Mouse (Mus musculus): ENCODE data around the gene Nav2.

- TF ChIP-seq POLR2A (IDR thresholded peaks at IDR 0.05; ENCODE audit: borderline replicate concordance, extremely low read depth, insufficient read depth, insufficient read length, poor library complexity, severe bottlenecking) (no peak), CTCF (IDR thresholded peaks at IDR 0.05; ENCODE audit: borderline replicate concordance, extremely low read depth, insufficient read depth, insufficient read length) (no peak)
These were observed 482.3 kb downstream of the Nav2 start for GRCm38 (mm10) chr7:49390829-49391228.
